Mouse (Mus musculus): ENCODE measurements around the gene Spock1. TPM values are rescaled to one million over a fixed set of nuclear protein-coding genes. Genes with fewer than 3 reads are reported as not detected.

Spock1 gene
- polyA plus RNA-seq, 1 experiment, result 89.1 TPM

- no peak for DNase-seq (ENCODE audit: extremely low spot score in 1 of 2, low spot score in 1 of 2)
Measured at GRCm38 (mm10) chr13:57740473-57740872, 167.7 kb downstream of the Spock1 start.

GRCm38 (mm10) chr13:57736060-57736459 lies 172.1 kb downstream of the Spock1 start:
- DNase-seq (ENCODE audit: extremely low spot score in 1 of 2, low spot score in 1 of 2), result no peak

GRCm38 (mm10) chr13:57734549-57734948 lies 173.6 kb downstream of the Spock1 start:
- no peak for DNase-seq (ENCODE audit: extremely low spot score in 1 of 2, low spot score in 1 of 2)

- DNase-seq (ENCODE audit: extremely low spot score in 1 of 2, low spot score in 1 of 2), result no peak
Measured at GRCm38 (mm10) chr13:57733521-57733920, 174.6 kb downstream of the Spock1 start.

- DNase-seq (ENCODE audit: extremely low spot score in 1 of 2, low spot score in 1 of 2), result no peak
Measured at GRCm38 (mm10) chr13:57732251-57732650, 175.9 kb downstream of the Spock1 start.

- DNase-seq (ENCODE audit: extremely low spot score in 1 of 2, low spot score in 1 of 2), result no peak
Measured at GRCm38 (mm10) chr13:57727716-57728115, 180.4 kb downstream of the Spock1 start.

GRCm38 (mm10) chr13:57726654-57727053 lies 181.5 kb downstream of the Spock1 start:
- no peak for DNase-seq (ENCODE audit: extremely low spot score in 1 of 2, low spot score in 1 of 2)

GRCm38 (mm10) chr13:57722329-57722936 lies 185.7 kb downstream of the Spock1 start:
- no peak for DNase-seq (ENCODE audit: extremely low spot score in 1 of 2, low spot score in 1 of 2)

GRCm38 (mm10) chr13:57721524-57722279 lies 186.4 kb downstream of the Spock1 start:
- DNase-seq (ENCODE audit: extremely low spot score in 1 of 2, low spot score in 1 of 2), result peak; percentile 27 to 64

- no peak for DNase-seq (ENCODE audit: extremely low spot score in 1 of 2, low spot score in 1 of 2)
Measured at GRCm38 (mm10) chr13:57718087-57718486, 190.0 kb downstream of the Spock1 start.

GRCm38 (mm10) chr13:57712910-57713309 lies 195.2 kb downstream of the Spock1 start:
- no peak for DNase-seq (ENCODE audit: extremely low spot score in 1 of 2, low spot score in 1 of 2)

- no peak for DNase-seq (ENCODE audit: extremely low spot score in 1 of 2, low spot score in 1 of 2)
Measured at GRCm38 (mm10) chr13:57708425-57708824, 199.7 kb downstream of the Spock1 start.

GRCm38 (mm10) chr13:57702966-57703365 lies 205.2 kb downstream of the Spock1 start:
- DNase-seq (ENCODE audit: extremely low spot score in 1 of 2, low spot score in 1 of 2), result no peak

GRCm38 (mm10) chr13:57696685-57697084 lies 211.4 kb downstream of the Spock1 start:
- no peak for DNase-seq (ENCODE audit: extremely low spot score in 1 of 2, low spot score in 1 of 2)

GRCm38 (mm10) chr13:57688926-57689325 lies 219.2 kb downstream of the Spock1 start:
- DNase-seq (ENCODE audit: extremely low spot score in 1 of 2, low spot score in 1 of 2), result peak in 1 of 2 experiments; percentile 26

- DNase-seq (ENCODE audit: extremely low spot score in 1 of 2, low spot score in 1 of 2), result peak in 1 of 2 experiments; percentile 28
Measured at GRCm38 (mm10) chr13:57686437-57686836, 221.7 kb downstream of the Spock1 start.

- DNase-seq (ENCODE audit: extremely low spot score in 1 of 2, low spot score in 1 of 2), result peak in 1 of 2 experiments; percentile 45
Measured at GRCm38 (mm10) chr13:57685201-57685600, 222.9 kb downstream of the Spock1 start.

GRCm38 (mm10) chr13:57679591-57679990 lies 228.5 kb downstream of the Spock1 start:
- DNase-seq (ENCODE audit: extremely low spot score in 1 of 2, low spot score in 1 of 2), result no peak

- DNase-seq (ENCODE audit: extremely low spot score in 1 of 2, low spot score in 1 of 2), result no peak
Measured at GRCm38 (mm10) chr13:57676820-57677219, 231.3 kb downstream of the Spock1 start.

GRCm38 (mm10) chr13:57673399-57673798 lies 234.7 kb downstream of the Spock1 start:
- DNase-seq (ENCODE audit: extremely low spot score in 1 of 2, low spot score in 1 of 2), result no peak

- DNase-seq (ENCODE audit: extremely low spot score in 1 of 2, low spot score in 1 of 2), result no peak
Measured at GRCm38 (mm10) chr13:57672762-57673161, 235.4 kb downstream of the Spock1 start.

- no peak for DNase-seq (ENCODE audit: extremely low spot score in 1 of 2, low spot score in 1 of 2)
Measured at GRCm38 (mm10) chr13:57671919-57672318, 236.2 kb downstream of the Spock1 start.
